Mouse (Mus musculus): ENCODE data around the gene Gpam. TPM values are rescaled to one million over a fixed set of nuclear protein-coding genes. Genes with fewer than 3 reads are reported as not detected.

The Gpam gene
- total and polyA plus RNA-seq, 3 experiments: 75.4 to 173 (median 149) TPM

- intact Hi-C loops (cut with DNase I): loop anchor here (2.0 to 10.0 kb wide), 2 partner anchors 96 to 206 kb away; no protein-coding TSS in a partner anchor
- H3K4me3 ChIP-seq: peak overlapping the region; percentile 96
- H3K79me2 ChIP-seq (replicated peaks; ENCODE audit: control insufficient read depth, insufficient read depth, low read length): 0 out of 2 replicates have a peak, but pooled peaks cover 1% of the 10 kb centered on the region
- H3K4me1 ChIP-seq (ENCODE audit: control insufficient read depth, insufficient read depth, low read length): peaks cover 5% of the 10 kb centered on the region
- H3K27ac ChIP-seq: peak overlapping the region; percentile 91
- H3K9ac ChIP-seq (ENCODE audit: low read depth, low read length): peak overlapping the region; percentile 96
- 1% methylated on average over 29 of the region's 30 CpGs for WGBS
- TF ChIP-seq EP300 (IDR thresholded peaks at IDR 0.05; ENCODE audit: insufficient read depth, low read depth, low read length): no peak
- no peak for TF ChIP-seq CTCF (IDR thresholded peaks at IDR 0.05)
- TF ChIP-seq POLR2A (IDR thresholded peaks at IDR 0.05; ENCODE audit: insufficient read depth, low read depth, low read length): no peak
- H3K27me3 ChIP-seq (ENCODE audit: control insufficient read depth, insufficient read depth, low read length): no peaks in the 10 kb centered on the region
- peak in 1 of 2 experiments; percentile 54 for DNase-seq
- H3K36me3 ChIP-seq (ENCODE audit: control insufficient read depth, insufficient read depth, low read length): peaks cover 19% of the 10 kb centered on the region
These were observed 28.4 kb downstream of the Gpam start for GRCm38 (mm10) chr19:55098409-55099183.

- peaks cover 3% of the 10 kb centered on the region; the same call in 1 of the 2 replicates for H3K79me2 ChIP-seq (replicated peaks; ENCODE audit: control insufficient read depth, insufficient read depth, low read length)
- 48% methylated on average over 9 of the region's 9 CpGs for WGBS
- no peak for DNase-seq
- peaks cover 7% of the 10 kb centered on the region for H3K4me1 ChIP-seq (ENCODE audit: control insufficient read depth, insufficient read depth, low read length)
- H3K36me3 ChIP-seq (ENCODE audit: control insufficient read depth, insufficient read depth, low read length): peaks cover 26% of the 10 kb centered on the region
- TF ChIP-seq POLR2A (IDR thresholded peaks at IDR 0.05; ENCODE audit: insufficient read depth, low read depth, low read length): no peak
- H3K27ac ChIP-seq: peak overlapping the region; percentile 91
- peak overlapping the region; percentile 96; the same call in 1 of the 2 replicates for H3K4me3 ChIP-seq
- intact Hi-C loops (cut with DNase I): loop anchor here (10.0 kb wide), 1 partner anchor 207 kb away; no protein-coding TSS in a partner anchor
- peak overlapping the region; percentile 35; the same call in 1 of the 2 replicates for H3K9ac ChIP-seq (ENCODE audit: low read depth, low read length)
- H3K27me3 ChIP-seq (ENCODE audit: control insufficient read depth, insufficient read depth, low read length): no peaks in the 10 kb centered on the region
These were observed 29.6 kb downstream of the Gpam start for GRCm38 (mm10) chr19:55097396-55097967.

DNA sequence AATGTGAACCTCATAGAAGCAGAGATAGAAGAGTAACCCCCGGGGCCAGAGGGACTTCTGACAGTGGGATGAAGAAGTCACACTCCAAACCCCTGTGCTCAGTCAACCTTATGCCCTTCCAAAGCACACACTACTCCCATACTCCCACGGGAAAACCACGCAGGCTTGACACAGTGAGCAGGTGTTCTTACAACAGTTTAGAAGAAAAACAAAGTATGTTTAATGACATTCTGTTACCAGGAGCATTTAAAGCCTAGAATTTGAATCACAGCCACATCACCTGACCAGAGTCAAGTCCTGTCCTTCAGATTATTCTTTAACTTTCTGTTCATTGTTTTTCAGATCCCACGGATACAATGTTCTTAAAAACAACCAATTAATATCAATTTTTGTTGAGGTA, 30.4 kb downstream of the Gpam start:
- H3K27me3 ChIP-seq (ENCODE audit: control insufficient read depth, insufficient read depth, low read length): no peaks in the 10 kb centered on the region
- H3K9ac ChIP-seq (ENCODE audit: low read depth, low read length): no peak overlapping the region
- peaks cover 3% of the 10 kb centered on the region; the same call in 1 of the 2 replicates for H3K79me2 ChIP-seq (replicated peaks; ENCODE audit: control insufficient read depth, insufficient read depth, low read length)
- DNase-seq: no peak
- peaks cover 9% of the 10 kb centered on the region for H3K4me1 ChIP-seq (ENCODE audit: control insufficient read depth, insufficient read depth, low read length)
- peaks cover 28% of the 10 kb centered on the region for H3K36me3 ChIP-seq (ENCODE audit: control insufficient read depth, insufficient read depth, low read length)
- intact Hi-C loops (cut with DNase I): loop anchor here (10.0 kb wide), 1 partner anchor 208 kb away; no protein-coding TSS in a partner anchor
- H3K27ac ChIP-seq: peak overlapping the region; percentile 91
- TF ChIP-seq CTCF (IDR thresholded peaks at IDR 0.05) (no peak), POLR2A (IDR thresholded peaks at IDR 0.05; ENCODE audit: insufficient read depth, low read depth, low read length) (no peak), EP300 (IDR thresholded peaks at IDR 0.05; ENCODE audit: insufficient read depth, low read depth, low read length) (no peak)
- H3K4me3 ChIP-seq: no peak overlapping the region
- 57% methylated on average over 4 of the region's 4 CpGs for WGBS

DNA sequence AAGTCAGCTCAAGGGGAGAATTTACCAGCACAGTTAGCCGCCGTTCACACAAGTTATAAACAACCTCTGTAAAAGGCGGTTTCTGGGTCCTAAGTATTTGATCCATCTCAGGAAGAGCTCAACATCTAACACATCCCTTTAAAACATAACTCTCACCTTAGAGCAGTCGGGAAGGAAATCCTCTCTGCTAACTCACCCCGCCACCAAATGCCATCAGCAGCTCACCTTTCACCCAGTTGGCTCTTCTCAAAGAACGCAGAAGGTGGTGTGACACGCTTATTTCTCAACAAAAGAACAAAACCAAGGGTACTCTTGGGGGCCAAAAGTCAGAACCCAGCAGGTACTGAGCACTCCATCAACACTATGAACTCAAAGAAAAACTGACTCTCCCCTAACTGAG, 31.5 kb downstream of the Gpam start:
- Histone ChIP-seq H3K4me3 (no peak overlapping the region; the same call in 1 of the 2 replicates), H3K27ac (peak overlapping the region; percentile 91), H3K27me3 (ENCODE audit: control insufficient read depth, insufficient read depth, low read length) (no peaks in the 10 kb centered on the region), H3K36me3 (ENCODE audit: control insufficient read depth, insufficient read depth, low read length) (peaks cover 35% of the 10 kb centered on the region), H3K79me2 (replicated peaks; ENCODE audit: control insufficient read depth, insufficient read depth, low read length) (peaks cover 3% of the 10 kb centered on the region; the same call in 1 of the 2 replicates), H3K4me1 (ENCODE audit: control insufficient read depth, insufficient read depth, low read length) (peaks cover 9% of the 10 kb centered on the region), H3K9ac (ENCODE audit: low read depth, low read length) (peak overlapping the region; percentile 39; the same call in 1 of the 2 replicates)
- TF ChIP-seq CTCF (IDR thresholded peaks at IDR 0.05): no peak
- no peak for TF ChIP-seq EP300 (IDR thresholded peaks at IDR 0.05; ENCODE audit: insufficient read depth, low read depth, low read length)
- no peak for TF ChIP-seq POLR2A (IDR thresholded peaks at IDR 0.05; ENCODE audit: insufficient read depth, low read depth, low read length)
- DNase-seq: peak in 1 of 2 experiments; percentile 38
- 52% methylated on average over 7 of the region's 7 CpGs for WGBS
- intact Hi-C loops (cut with DNase I): loop anchor here (10.0 kb wide), 1 partner anchor 209 kb away; no protein-coding TSS in a partner anchor

GRCm38 (mm10) chr19:55091602-55092413, 35.2 kb downstream of the Gpam start:
- Histone ChIP-seq H3K9ac (ENCODE audit: low read depth, low read length) (no peak overlapping the region), H3K36me3 (ENCODE audit: control insufficient read depth, insufficient read depth, low read length) (peaks cover 30% of the 10 kb centered on the region), H3K4me3 (no peak overlapping the region), H3K27ac (peak overlapping the region; percentile 13; the same call in 1 of the 2 replicates), H3K79me2 (replicated peaks; ENCODE audit: control insufficient read depth, insufficient read depth, low read length) (peaks cover 2% of the 10 kb centered on the region; the same call in 1 of the 2 replicates), H3K4me1 (ENCODE audit: control insufficient read depth, insufficient read depth, low read length) (peaks cover 6% of the 10 kb centered on the region), H3K27me3 (ENCODE audit: control insufficient read depth, insufficient read depth, low read length) (no peaks in the 10 kb centered on the region)
- intact Hi-C loops (cut with DNase I): loop anchor here (10.0 kb wide), 1 partner anchor 213 kb away; no protein-coding TSS in a partner anchor
- DNase-seq: no peak
- TF ChIP-seq EP300 (IDR thresholded peaks at IDR 0.05; ENCODE audit: insufficient read depth, low read depth, low read length) (no peak), POLR2A (IDR thresholded peaks at IDR 0.05; ENCODE audit: insufficient read depth, low read depth, low read length) (no peak), CTCF (IDR thresholded peaks at IDR 0.05) (no peak)
- WGBS: 60% methylated on average over 17 of the region's 17 CpGs

All from heart, adult 2 months (tissue).